Comparison of ENCODE assay signal across 7 mouse cellular contexts in the genomic region with DNA sequence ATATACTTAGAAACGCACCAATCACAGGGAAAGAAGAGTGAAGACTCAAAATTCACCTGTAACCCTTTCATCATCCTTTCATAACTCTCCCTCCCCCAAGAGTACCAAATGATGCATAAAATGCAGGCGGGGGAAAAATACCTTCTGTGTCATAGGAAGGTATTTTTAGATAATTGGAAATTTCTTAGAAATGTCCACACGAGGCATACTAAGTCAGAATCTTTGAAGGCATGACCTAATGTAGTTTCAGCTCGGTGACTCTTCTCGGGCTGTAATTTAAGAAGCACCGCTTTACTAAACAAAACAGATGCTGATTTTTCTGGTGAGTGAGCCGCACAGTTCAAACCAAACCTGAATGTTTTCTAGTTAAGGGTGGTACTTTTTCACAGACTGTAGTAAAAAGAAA. TPM values are rescaled to one million over a fixed set of nuclear protein-coding genes. Genes with fewer than 3 reads are reported as not detected.
DNase-seq lines count a peak whose midpoint lies in the region; ATAC-seq and TF ChIP-seq lines count a peak whose summit lies in the region.

A gene (plus strand): TSS at position 304 of the 406 bp plus-strand sequence.

- H3K9me3 ChIP-seq in ES-Bruce4 (replicated peaks; ENCODE audit: control insufficient read depth, insufficient read depth, low read length, poor library complexity, severe bottlenecking) = no peaks in the 10 kb centered on the region
- H3K9me3 ChIP-seq in forebrain, embryonic 15.5 days = no peaks in the 10 kb centered on the region
- H3K9me3 ChIP-seq in limb, embryonic 11.5 days (ENCODE audit: control insufficient read depth, low read length) = no peaks in the 10 kb centered on the region

- no peak for ATAC-seq in forebrain, embryonic 15.5 days (replicated peaks)
- ATAC-seq in limb, embryonic 11.5 days (ENCODE audit: insufficient number of reproducible peaks, low FRiP score, low TSS enrichment, low read depth) = 0 out of 2 replicates have a peak, but pooled peaks have one; percentile 22

- peaks cover 2% of the 10 kb centered on the region for H3K4me1 ChIP-seq in ES-Bruce4 (ENCODE audit: control insufficient read depth, insufficient read depth, low read length)
- peaks cover 15% of the 10 kb centered on the region; the same call in 1 of the 2 replicates for H3K4me1 ChIP-seq in forebrain, embryonic 15.5 days
- peaks cover 3% of the 10 kb centered on the region; the same call in 1 of the 2 replicates for H3K4me1 ChIP-seq in limb, embryonic 11.5 days (ENCODE audit: control insufficient read depth, insufficient read depth, low read length)
- H3K4me1 ChIP-seq in olfactory bulb, adult 2 months (ENCODE audit: control insufficient read depth, insufficient read depth, low read length) = peaks cover 4% of the 10 kb centered on the region

- no peak for TF ChIP-seq EP300 in ES-Bruce4 (IDR thresholded peaks at IDR 0.05; ENCODE audit: insufficient read depth, low read depth, low read length)

- peak; percentile 30 for DNase-seq in CD4-positive helper T cell, adult 2 months (ENCODE audit: low read depth, low spot score)
- DNase-seq in limb, embryonic 11.5 days (ENCODE audit: low spot score) = no peak
- no peak for DNase-seq in testis, postnatal 14 days (ENCODE audit: low spot score)
- no peak for DNase-seq in thymus, postnatal 14 days

- peak within 1 kb of the TSS; percentile 84 for H3K4me2 ChIP-seq in forebrain, embryonic 15.5 days (replicated peaks)
- peak within 1 kb of the TSS; percentile 55 for H3K4me2 ChIP-seq in limb, embryonic 11.5 days (ENCODE audit: low read depth, severe bottlenecking)

- H3K36me3 ChIP-seq in ES-Bruce4 (ENCODE audit: control insufficient read depth, insufficient read depth, low read length, poor library complexity, severe bottlenecking) = no peaks in the 10 kb centered on the region
- H3K36me3 ChIP-seq in forebrain, embryonic 15.5 days = no peaks in the 10 kb centered on the region
- H3K36me3 ChIP-seq in limb, embryonic 11.5 days (ENCODE audit: control insufficient read depth, insufficient read depth, low read length) = no peaks in the 10 kb centered on the region

- no peaks in the 10 kb centered on the region for H3K27me3 ChIP-seq in ES-Bruce4 (ENCODE audit: control insufficient read depth, insufficient read depth, low read length, poor library complexity, severe bottlenecking)
- H3K27me3 ChIP-seq in forebrain, embryonic 15.5 days = no peaks in the 10 kb centered on the region
- H3K27me3 ChIP-seq in limb, embryonic 11.5 days (ENCODE audit: control insufficient read depth, insufficient read depth, low read length) = no peaks in the 10 kb centered on the region

- no peak for TF ChIP-seq CTCF in ES-Bruce4 (IDR thresholded peaks at IDR 0.05; ENCODE audit: low read depth, low read length)
- TF ChIP-seq CTCF in olfactory bulb, adult 2 months (IDR thresholded peaks at IDR 0.05; ENCODE audit: insufficient read depth, low read depth, low read length) = no peak

- H3K27ac ChIP-seq in ES-Bruce4 (ENCODE audit: insufficient read depth, low read length) = peak within 1 kb of the TSS; percentile 71
- H3K27ac ChIP-seq in forebrain, embryonic 15.5 days (replicated peaks) = peak within 1 kb of the TSS; percentile 55
- peak within 1 kb of the TSS; percentile 63 for H3K27ac ChIP-seq in limb, embryonic 11.5 days (replicated peaks; ENCODE audit: low read depth, low read length)
- no peak within 1 kb of the TSS for H3K27ac ChIP-seq in olfactory bulb, adult 2 months (ENCODE audit: insufficient read depth, low read depth, low read length)

- peak within 1 kb of the TSS; percentile 96 for H3K4me3 ChIP-seq in ES-Bruce4 (ENCODE audit: low read depth, low read length)
- peak within 1 kb of the TSS; percentile 57 for H3K4me3 ChIP-seq in forebrain, embryonic 15.5 days
- H3K4me3 ChIP-seq in limb, embryonic 11.5 days (ENCODE audit: low read depth, low read length) = peak within 1 kb of the TSS; percentile 41
- H3K4me3 ChIP-seq in olfactory bulb, adult 2 months (ENCODE audit: insufficient read depth, low read depth, low read length) = peak within 1 kb of the TSS; percentile 61

- H3K9ac ChIP-seq in ES-Bruce4 (ENCODE audit: low read depth, poor library complexity, severe bottlenecking) = peak within 1 kb of the TSS; percentile 49
- H3K9ac ChIP-seq in forebrain, embryonic 15.5 days (replicated peaks) = peak within 1 kb of the TSS; percentile 62
- peak within 1 kb of the TSS; percentile 61 for H3K9ac ChIP-seq in limb, embryonic 11.5 days (ENCODE audit: low read length)

- WGBS in forebrain, embryonic 15.5 days = 39% methylated on average over 7 of the region's 7 CpGs
- 36% methylated on average over 7 of the region's 7 CpGs for WGBS in limb, embryonic 11.5 days
- 51% methylated on average over 7 of the region's 7 CpGs for WGBS in olfactory bulb, adult 2 months

- TF ChIP-seq POLR2A in ES-Bruce4 (IDR thresholded peaks at IDR 0.05; ENCODE audit: insufficient read depth, low read length) = no peak
- no peak for TF ChIP-seq POLR2A in olfactory bulb, adult 2 months (IDR thresholded peaks at IDR 0.05; ENCODE audit: insufficient read depth, low read depth, low read length)

RNA-seq across cellular contexts. Expression of the gene that starts here (rescaled TPM):
- 18.4 and 19.7 TPM in 2 replicates for polyA plus RNA-seq in ES-Bruce4 (2011; ENCODE audit: insufficient read depth, insufficient read length, low read depth, missing spikeins)
- 5.7 and 6.8 TPM in 2 replicates for polyA plus RNA-seq in forebrain, embryonic 15.5 days (2015; fragmentation: Nextera tagmentation; extraction: Ambion mirVana)
- polyA plus RNA-seq in limb, embryonic 11.5 days (2014; fragmentation: Nextera tagmentation; extraction: Ambion mirVana) = 31.9 and 32.1 TPM in 2 replicates
- not detected in 2 replicates for polyA plus RNA-seq in olfactory bulb, adult 2 months (2012; ENCODE audit: insufficient read depth, insufficient read length, low replicate concordance, missing spikeins)

Comparison
In these comparisons a context has a peak if more than half of its experiments do, and no peak if none do; other contexts are left out.
1. H3K4me3 ChIP-seq: peak in every context shown above with its lines; median percentile 96 in ES-Bruce4; 61 in olfactory bulb, adult 2 months; 57 in forebrain, embryonic 15.5 days; 41 in limb, embryonic 11.5 days.